Mouse (Mus musculus) neural tube, embryonic 15.5 days (tissue): ENCODE results near the gene Nelfb. TPM values are rescaled to one million over a fixed set of nuclear protein-coding genes. Genes with fewer than 3 reads are reported as not detected.

Experiments used
- ATAC-seq: fragments of 200-750 bp; cut with Nextera tagmentation; 2 replicates; pipeline ENCODE4 v1.8.0; 2017; ENCODE audit warnings: mild to moderate bottlenecking, moderate TSS enrichment, moderate library complexity; ENCODE audit not compliant: low FRiP score
- H3K27ac ChIP-seq: fragments of 300-500 bp; sonication (generic); replicated peaks from 2 replicates; pipeline ENCODE4 v1.5.1; 2015; ENCODE audit warnings: mild to moderate bottlenecking, inconsistent platforms
- H3K27me3 ChIP-seq: fragments of 300-500 bp; sonication (generic); replicated peaks from 2 replicates; pipeline ENCODE4 v1.6.1; 2015; ENCODE audit warnings: inconsistent platforms
- H3K36me3 ChIP-seq: fragments of 300-500 bp; sonication (generic); 2 replicates; pipeline ENCODE4 v1.6.1; 2015; ENCODE audit warnings: inconsistent platforms
- H3K4me1 ChIP-seq: fragments of 300-500 bp; sonication (generic); 2 replicates; pipeline ENCODE4 v1.6.1; 2015; ENCODE audit warnings: inconsistent platforms
- H3K4me2 ChIP-seq: fragments of 300-500 bp; sonication (generic); 2 replicates; pipeline ENCODE4 v1.6.1; 2015; ENCODE audit warnings: inconsistent platforms, mild to moderate bottlenecking, moderate library complexity
- H3K4me3 ChIP-seq: fragments of 300-500 bp; sonication (generic); replicated peaks from 2 replicates; pipeline ENCODE4 v1.5.1; 2015; ENCODE audit warnings: mild to moderate bottlenecking, inconsistent platforms
- H3K9ac ChIP-seq: fragments of 300-500 bp; sonication (generic); replicated peaks from 2 replicates; pipeline ENCODE4 v1.6.1; 2015; ENCODE audit warnings: mild to moderate bottlenecking, inconsistent platforms
- H3K9me3 ChIP-seq: fragments of 300-500 bp; sonication (generic); replicated peaks from 2 replicates; pipeline ENCODE4 v1.6.1; 2016; ENCODE audit warnings: inconsistent platforms
- WGBS: fragments of 180-500 bp; shearing (Covaris S2); methylation state at CpG from one replicate; pipeline ENCODE4 v1.1.7; 2015; ENCODE audit warnings: mixed read lengths; 5-methylcytosine and 5-hydroxymethylcytosine counted together
- polyA plus RNA-seq: library from polyadenylated mRNA; unstranded; fragments of >200 nt; fragmentation: Nextera tagmentation; extraction: Ambion mirVana; gene quantifications from 2 replicates; pipeline ENCODE4 v1.2.1, GENCODE M21; 2015

The Nelfb gene
- polyA plus RNA-seq, 1 experiment from 2014 or later = 101 TPM

DNA sequence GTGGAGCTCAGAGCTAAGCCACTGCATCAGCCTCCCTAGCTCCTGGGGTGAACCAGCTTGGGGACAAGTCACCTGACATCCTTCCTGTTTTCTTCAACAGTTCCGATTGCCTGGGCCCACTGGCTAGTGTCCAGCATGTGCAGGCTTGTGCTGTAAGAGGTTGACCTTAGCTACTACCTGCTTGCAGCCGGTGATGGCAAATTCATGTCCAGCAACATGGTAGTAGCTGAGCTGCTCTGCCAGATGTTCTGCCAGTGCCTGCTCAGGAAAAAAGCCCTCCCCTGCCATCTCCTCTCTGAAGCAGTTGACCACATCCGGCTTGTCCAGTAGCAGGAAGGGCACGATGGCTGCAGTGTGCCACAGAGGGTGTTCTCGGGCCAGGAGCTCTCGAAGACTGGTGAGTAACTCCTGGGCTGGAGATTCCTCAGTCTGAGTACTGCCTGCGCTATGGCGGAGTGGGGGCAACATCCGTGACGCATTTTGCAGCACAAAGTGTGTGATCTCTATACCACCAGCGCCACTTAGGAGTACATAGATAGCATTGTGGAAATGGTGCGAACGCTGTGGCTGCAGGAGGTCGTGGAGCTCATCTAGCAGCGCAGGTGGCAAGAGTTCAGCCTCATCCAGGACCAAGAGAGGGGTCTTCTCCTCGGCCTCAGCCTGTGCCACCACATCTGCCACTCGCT lies 16.7 kb downstream of the Nelfb start:
- Histone ChIP-seq H3K4me1 (peaks cover 13% of the 10 kb centered on the region), H3K9ac (no peak overlapping the region), H3K27me3 (peaks cover 38% of the 10 kb centered on the region), H3K9me3 (no peaks in the 10 kb centered on the region), H3K27ac (no peak overlapping the region), H3K4me3 (no peak overlapping the region), H3K36me3 (peaks cover 7% of the 10 kb centered on the region), H3K4me2 (peak overlapping the region; percentile 35; the same call in 1 of the 2 replicates)
- 90% methylated on average over 17 of the region's 17 CpGs for WGBS
- no peak for ATAC-seq

DNA sequence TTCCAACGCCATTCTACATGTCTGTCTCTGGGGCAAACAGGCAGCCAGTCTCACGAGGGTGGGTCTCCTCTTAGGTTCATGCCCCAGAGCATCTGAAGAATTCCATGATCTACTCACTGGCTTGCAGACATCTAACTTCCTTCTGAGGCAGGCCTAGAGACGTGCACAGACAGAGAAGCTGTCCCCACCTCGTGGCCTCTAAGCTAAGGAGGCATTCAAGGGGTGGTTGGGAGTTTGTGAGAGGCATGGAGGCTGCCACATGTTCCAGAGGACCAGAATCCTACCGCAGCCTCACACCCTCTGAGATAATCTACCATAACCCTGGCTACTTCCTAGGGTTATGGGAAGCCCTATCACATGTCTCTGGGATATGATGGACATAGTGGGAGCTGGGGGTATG lies 17.3 kb downstream of the Nelfb start:
- H3K27ac ChIP-seq = no peak overlapping the region
- H3K36me3 ChIP-seq = peaks cover 2% of the 10 kb centered on the region; the same call in 1 of the 2 replicates
- no peak overlapping the region for H3K4me3 ChIP-seq
- H3K9ac ChIP-seq = no peak overlapping the region
- WGBS = 82% methylated on average over 5 of the region's 5 CpGs
- H3K27me3 ChIP-seq = peaks cover 38% of the 10 kb centered on the region
- H3K4me1 ChIP-seq = peaks cover 13% of the 10 kb centered on the region
- ATAC-seq = no peak
- 0 out of 2 replicates have a peak overlapping the region, but pooled peaks have one; percentile 22 for H3K4me2 ChIP-seq
- H3K9me3 ChIP-seq = no peaks in the 10 kb centered on the region

DNA sequence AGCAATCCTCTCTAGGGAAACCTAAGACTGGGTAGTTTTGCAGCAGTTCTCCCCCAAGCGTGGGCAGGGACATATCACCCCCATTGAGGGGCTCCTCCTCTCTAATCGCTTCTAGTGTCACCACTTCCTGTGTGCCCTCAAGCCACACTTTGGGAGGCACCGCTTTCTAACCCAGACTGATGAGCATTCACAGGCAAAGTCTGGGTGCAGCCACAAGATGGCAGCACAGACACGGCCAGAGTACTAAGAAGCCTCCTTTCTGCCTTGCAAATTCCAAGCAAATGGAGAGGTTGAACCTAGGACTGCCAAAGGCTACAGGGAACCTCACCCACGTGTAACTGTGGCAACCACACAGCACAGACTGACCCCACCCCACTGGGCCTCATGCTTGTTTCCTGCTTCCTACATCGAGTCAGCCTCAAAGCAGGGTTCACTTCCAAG lies 17.9 kb downstream of the Nelfb start:
- Histone ChIP-seq H3K27ac (no peak overlapping the region), H3K4me3 (no peak overlapping the region), H3K4me1 (peaks cover 13% of the 10 kb centered on the region), H3K27me3 (peaks cover 38% of the 10 kb centered on the region), H3K9me3 (no peaks in the 10 kb centered on the region), H3K36me3 (no peaks in the 10 kb centered on the region), H3K4me2 (peak overlapping the region; percentile 22; the same call in 1 of the 2 replicates), H3K9ac (no peak overlapping the region)
- 2% methylated on average over 6 of the region's 6 CpGs for WGBS
- peak; percentile 74 for ATAC-seq

DNA sequence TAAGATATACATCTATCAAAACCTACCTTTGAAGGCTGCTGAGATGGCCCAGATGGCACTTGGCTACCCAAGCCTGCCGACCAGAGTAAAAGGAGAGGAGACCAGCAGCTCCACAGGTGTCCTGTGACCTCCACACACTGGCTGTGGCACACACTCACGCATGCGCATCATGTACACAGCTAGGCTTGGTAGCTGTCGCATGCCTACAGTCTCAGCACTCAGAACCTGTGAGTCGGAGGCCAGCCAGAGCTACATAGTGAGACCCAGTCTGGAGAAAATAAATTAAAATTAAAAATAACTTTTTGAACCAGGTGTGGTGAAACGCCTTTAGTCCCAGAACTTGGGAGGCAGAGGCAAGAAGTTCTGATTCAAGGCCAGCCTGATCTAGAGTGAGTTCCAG lies 23.4 kb downstream of the Nelfb start:
- no peak overlapping the region for H3K27ac ChIP-seq
- H3K9ac ChIP-seq = no peak overlapping the region
- WGBS = 81% methylated on average over 6 of the region's 6 CpGs
- no peaks in the 10 kb centered on the region for H3K36me3 ChIP-seq
- no peak overlapping the region for H3K4me3 ChIP-seq
- ATAC-seq = no peak
- H3K4me2 ChIP-seq = no peak overlapping the region
- H3K27me3 ChIP-seq = no peaks in the 10 kb centered on the region
- no peaks in the 10 kb centered on the region for H3K9me3 ChIP-seq
- peaks cover 34% of the 10 kb centered on the region for H3K4me1 ChIP-seq

DNA sequence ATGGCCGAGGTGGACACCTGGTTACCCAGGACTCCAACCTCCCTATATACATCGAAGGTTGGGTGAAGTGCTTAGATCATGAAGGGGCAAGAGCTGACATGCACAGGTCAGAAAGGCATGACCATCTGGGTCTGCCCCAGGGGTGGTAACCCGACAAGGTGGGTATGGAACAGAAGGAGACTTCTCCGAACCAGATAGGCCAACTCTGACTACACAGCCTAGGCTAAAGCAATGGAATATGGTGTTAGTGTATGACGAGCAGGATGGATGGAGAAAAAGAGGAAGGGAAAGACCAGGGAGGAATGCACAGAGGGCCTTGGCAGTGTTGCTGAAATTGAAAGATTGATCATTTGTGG lies 24.7 kb downstream of the Nelfb start:
- peak overlapping the region; percentile 60; the same call in 1 of the 2 replicates for H3K9ac ChIP-seq
- no peaks in the 10 kb centered on the region for H3K36me3 ChIP-seq
- H3K27ac ChIP-seq = 0 out of 2 replicates have a peak overlapping the region, but pooled peaks have one; percentile 84
- H3K4me1 ChIP-seq = peaks cover 45% of the 10 kb centered on the region
- H3K9me3 ChIP-seq = no peaks in the 10 kb centered on the region
- H3K4me2 ChIP-seq = peak overlapping the region; percentile 82
- no peak for ATAC-seq
- WGBS = 34% methylated on average over 5 of the region's 5 CpGs
- H3K4me3 ChIP-seq = peak overlapping the region; percentile 45
- no peaks in the 10 kb centered on the region for H3K27me3 ChIP-seq

DNA sequence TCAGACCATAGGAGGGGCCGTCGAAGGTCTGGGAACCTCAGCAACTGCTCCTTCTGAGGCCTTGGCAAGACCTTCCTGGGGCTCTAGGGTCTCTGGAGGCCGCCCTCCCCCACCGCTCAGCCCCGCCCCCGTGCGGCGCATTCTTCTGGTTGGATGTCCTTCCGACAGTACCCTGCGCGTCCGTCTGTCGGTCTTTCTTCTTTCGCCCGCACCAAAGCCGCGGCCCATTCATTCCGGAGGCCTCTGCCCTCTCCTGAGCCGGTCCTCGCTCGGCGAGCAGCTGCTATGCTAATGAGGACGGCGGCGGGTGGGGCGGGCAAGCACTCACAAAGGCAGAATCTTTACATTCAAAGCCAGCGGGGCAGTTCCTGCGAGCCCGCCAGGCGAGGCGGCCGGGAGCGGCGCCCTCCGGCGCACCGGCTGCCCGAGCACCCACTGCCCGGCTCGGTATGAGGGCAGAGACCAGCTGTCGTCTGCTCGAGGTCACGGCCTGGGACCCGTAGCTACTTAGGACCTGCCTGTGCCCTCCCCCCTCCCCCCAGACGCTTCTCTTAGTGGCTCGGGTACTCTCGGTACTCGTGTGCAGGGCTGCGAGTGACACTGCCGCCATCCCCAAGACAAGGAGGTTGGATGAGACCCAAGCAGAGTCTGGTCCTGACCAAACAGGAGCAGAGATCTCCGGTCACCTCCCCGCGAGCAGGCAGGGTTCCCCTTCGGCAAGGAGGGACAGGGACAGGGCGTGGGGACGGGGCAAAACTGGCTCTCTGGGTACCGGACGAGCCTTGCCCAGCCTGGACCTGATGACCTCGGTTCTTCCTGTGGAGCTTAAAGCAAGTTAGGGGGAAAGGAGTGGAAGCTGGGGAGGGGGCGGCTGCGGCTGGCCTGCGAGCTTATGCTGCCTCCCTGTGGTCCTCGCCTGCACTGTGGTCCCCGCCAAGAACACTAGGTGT lies 25.4 kb downstream of the Nelfb start:
- Histone ChIP-seq H3K4me3 (peak overlapping the region; percentile 45), H3K4me1 (peaks cover 51% of the 10 kb centered on the region), H3K36me3 (no peaks in the 10 kb centered on the region), H3K4me2 (peak overlapping the region; percentile 82), H3K27ac (peak overlapping the region; percentile 84), H3K9ac (peak overlapping the region; percentile 60), H3K27me3 (no peaks in the 10 kb centered on the region), H3K9me3 (no peaks in the 10 kb centered on the region)
- WGBS = under 1% methylated on average over 61 of the region's 64 CpGs
- peak; percentile 76 for ATAC-seq

DNA sequence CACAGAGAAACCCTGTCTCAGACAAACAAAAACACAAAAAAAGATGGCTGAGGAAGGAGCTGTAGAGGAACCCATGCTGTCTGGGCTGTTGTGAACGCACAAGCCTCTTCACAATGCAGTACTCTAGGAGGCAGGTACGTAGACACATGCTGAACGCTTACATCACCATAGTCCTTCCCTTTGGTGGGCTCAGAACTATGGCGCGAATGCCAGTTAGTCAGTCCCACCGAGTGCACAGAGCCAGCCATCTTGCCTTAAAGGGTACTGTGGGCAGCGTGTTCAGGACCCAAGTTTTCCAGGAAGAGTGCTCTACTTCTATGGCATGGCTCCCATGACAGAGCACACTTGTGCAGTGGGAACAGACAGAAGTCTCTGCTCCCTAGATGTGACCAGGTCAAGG lies 26.8 kb downstream of the Nelfb start:
- H3K27me3 ChIP-seq = no peaks in the 10 kb centered on the region; the same call in 1 of the 2 replicates
- H3K27ac ChIP-seq = no peak overlapping the region
- no peak overlapping the region for H3K9ac ChIP-seq
- no peaks in the 10 kb centered on the region for H3K36me3 ChIP-seq
- ATAC-seq = no peak
- peaks cover 61% of the 10 kb centered on the region for H3K4me1 ChIP-seq
- 90% methylated on average over 7 of the region's 7 CpGs for WGBS
- no peak overlapping the region for H3K4me3 ChIP-seq
- no peak overlapping the region for H3K4me2 ChIP-seq
- H3K9me3 ChIP-seq = no peaks in the 10 kb centered on the region

DNA sequence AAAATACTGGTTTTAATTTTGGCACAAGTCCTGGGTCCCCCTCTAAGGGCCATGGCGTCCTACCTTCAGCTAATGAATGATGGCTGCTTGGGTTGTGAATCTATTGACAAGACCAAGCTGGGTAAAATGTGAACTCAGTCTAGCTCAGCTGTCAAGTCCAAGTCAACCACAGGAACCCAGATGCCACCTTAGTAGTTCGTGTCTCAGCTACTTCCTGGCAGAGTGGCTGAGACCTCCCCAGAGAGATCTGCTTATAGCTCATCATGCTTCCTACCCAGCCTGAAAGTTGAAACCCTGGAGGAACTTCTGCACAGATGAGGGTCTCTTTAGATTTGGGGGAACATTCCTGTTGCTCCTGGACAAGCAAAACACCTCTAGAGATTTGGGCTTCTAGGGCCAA lies 28.0 kb downstream of the Nelfb start:
- H3K27me3 ChIP-seq = no peaks in the 10 kb centered on the region; the same call in 1 of the 2 replicates
- H3K9me3 ChIP-seq = no peaks in the 10 kb centered on the region
- no peaks in the 10 kb centered on the region for H3K36me3 ChIP-seq
- H3K4me1 ChIP-seq = peaks cover 70% of the 10 kb centered on the region
- H3K4me3 ChIP-seq = peak overlapping the region; percentile 62
- no peak for ATAC-seq
- no peak overlapping the region for H3K9ac ChIP-seq
- peak overlapping the region; percentile 89 for H3K4me2 ChIP-seq
- 38% methylated on average over 2 of the region's 2 CpGs for WGBS
- H3K27ac ChIP-seq = no peak overlapping the region

DNA sequence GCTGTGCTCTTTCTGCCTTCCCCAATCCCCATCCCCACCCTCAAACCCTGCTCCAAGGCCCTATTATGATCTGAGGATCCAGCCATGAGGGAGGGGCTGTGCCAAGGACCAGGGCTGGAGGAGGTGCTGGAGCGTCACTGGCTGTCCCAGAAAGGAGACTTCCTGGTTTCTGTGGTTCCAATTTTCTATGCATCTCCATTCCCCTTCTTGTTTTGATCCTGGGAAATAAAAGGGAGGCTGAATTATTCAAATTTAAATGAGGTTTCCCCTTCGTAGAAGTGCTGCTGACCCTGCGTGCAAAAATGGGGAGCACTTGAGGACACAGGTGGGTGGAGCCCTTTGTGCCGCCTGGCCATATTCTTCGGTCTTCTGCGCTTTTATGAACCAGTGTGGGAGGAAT lies 28.6 kb downstream of the Nelfb start:
- ATAC-seq = no peak
- Histone ChIP-seq H3K4me3 (peak overlapping the region; percentile 62), H3K9me3 (no peaks in the 10 kb centered on the region), H3K4me1 (peaks cover 77% of the 10 kb centered on the region), H3K9ac (peak overlapping the region; percentile 26; the same call in 1 of the 2 replicates), H3K27me3 (no peaks in the 10 kb centered on the region; the same call in 1 of the 2 replicates), H3K36me3 (no peaks in the 10 kb centered on the region), H3K4me2 (peak overlapping the region; percentile 89), H3K27ac (0 out of 2 replicates have a peak overlapping the region, but pooled peaks have one; percentile 11)
- 7% methylated on average over 6 of the region's 6 CpGs for WGBS

DNA sequence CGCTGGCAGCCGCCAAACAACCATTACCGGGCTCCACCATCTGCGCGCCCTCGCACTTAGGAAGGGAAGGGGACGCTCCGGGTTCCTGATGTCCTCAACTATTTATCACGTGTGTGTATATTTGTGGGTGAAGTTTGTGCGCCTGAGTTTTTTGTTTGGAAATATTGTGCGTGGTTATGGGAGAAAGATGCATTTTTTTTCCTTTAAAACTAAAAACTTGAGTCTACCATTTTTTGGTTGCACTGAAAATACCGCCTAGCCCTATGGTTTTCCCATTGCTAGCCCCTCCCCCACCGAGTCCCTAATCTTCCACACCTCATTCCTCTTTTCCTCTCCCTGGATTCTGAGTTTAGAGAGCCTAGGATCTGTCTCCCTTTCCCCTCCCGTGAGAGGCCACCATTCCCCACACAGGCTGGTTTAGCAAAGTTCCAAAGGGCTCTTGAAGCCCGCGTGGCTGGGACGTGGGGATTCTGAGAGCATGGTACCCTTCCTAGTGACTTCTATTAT lies 29.3 kb downstream of the Nelfb start:
- WGBS = 0% methylated on average over 17 of the region's 17 CpGs
- Histone ChIP-seq H3K4me1 (peaks cover 84% of the 10 kb centered on the region), H3K4me2 (peak overlapping the region; percentile 89)

More for the DNA sequence above, 29.3 kb downstream of the Nelfb start:
- H3K4me3 ChIP-seq = peak overlapping the region; percentile 62
- peak overlapping the region; percentile 57 for H3K9ac ChIP-seq
- peak overlapping the region; percentile 81 for H3K27ac ChIP-seq
- H3K27me3 ChIP-seq = no peaks in the 10 kb centered on the region; the same call in 1 of the 2 replicates
- ATAC-seq = no peak
- no peaks in the 10 kb centered on the region for H3K9me3 ChIP-seq
- H3K36me3 ChIP-seq = no peaks in the 10 kb centered on the region
